Mouse (Mus musculus) neural tube, embryonic 11.5 days (tissue): Measurements from ENCODE around the gene Ssb. TPM values are rescaled to one million over a fixed set of nuclear protein-coding genes. Genes with fewer than 3 reads are reported as not detected.

Source experiments
- ATAC-seq: fragments of 200-750 bp; cut with Nextera tagmentation; 2 replicates; pipeline ENCODE4 v1.8.0; 2017; ENCODE audit warnings: moderate number of reproducible peaks, mild to moderate bottlenecking, moderate TSS enrichment, moderate library complexity; ENCODE audit not compliant: insufficient read depth, low FRiP score, low TSS enrichment
- DNase-seq: peaks from one replicate; pipeline ENCODE4 v3.0.0-alpha.2; 2015; ENCODE audit warnings: low spot score
- H3K27ac ChIP-seq: fragments of 300-500 bp; sonication (generic); 2 replicates; pipeline ENCODE4 v1.5.1; 2014; ENCODE audit warnings: low read depth, mild to moderate bottlenecking, low read length
- H3K27me3 ChIP-seq: fragments of 300-500 bp; sonication (generic); 2 replicates; pipeline ENCODE4 v1.6.1; 2014; ENCODE audit warnings: mild to moderate bottlenecking, low read length, mixed read lengths; ENCODE audit not compliant: control insufficient read depth, insufficient read depth
- H3K36me3 ChIP-seq: fragments of 300-500 bp; sonication (generic); 2 replicates; pipeline ENCODE4 v1.6.1; 2014; ENCODE audit warnings: mild to moderate bottlenecking, low read length, moderate library complexity, mixed read lengths; ENCODE audit not compliant: control insufficient read depth, insufficient read depth
- H3K4me1 ChIP-seq: fragments of 300-500 bp; sonication (generic); 2 replicates; pipeline ENCODE4 v1.6.1; 2014; ENCODE audit warnings: low read length, mixed read lengths; ENCODE audit not compliant: control insufficient read depth, insufficient read depth
- H3K4me2 ChIP-seq: fragments of 300-500 bp; sonication (generic); 2 replicates; pipeline ENCODE4 v1.6.1; 2014; ENCODE audit warnings: low read depth, mild to moderate bottlenecking, moderate library complexity
- H3K4me3 ChIP-seq: fragments of 300-500 bp; sonication (generic); 2 replicates; pipeline ENCODE4 v1.5.1; 2014; ENCODE audit warnings: low read depth, low read length
- H3K9ac ChIP-seq: fragments of 300-500 bp; sonication (generic); 2 replicates; pipeline ENCODE4 v1.6.1; 2014; ENCODE audit warnings: mild to moderate bottlenecking, low read length
- H3K9me3 ChIP-seq: fragments of 300-500 bp; sonication (generic); 2 replicates; pipeline ENCODE4 v1.6.1; 2016; ENCODE audit warnings: low read length; ENCODE audit not compliant: control insufficient read depth
- WGBS: fragments of 180-500 bp; shearing (Covaris S2); extraction: QIAGEN DNeasy Blood & Tissue Kit; methylation state at CpG from one replicate; pipeline ENCODE4 v1.1.7; 2014; 5-methylcytosine and 5-hydroxymethylcytosine counted together
- polyA plus RNA-seq: library from polyadenylated mRNA; unstranded; fragments of >200 nt; fragmentation: Nextera tagmentation; extraction: Ambion mirVana; gene quantifications from 2 replicates; pipeline ENCODE4 v1.2.1, GENCODE M21; 2014

Gene Ssb
- polyA plus RNA-seq, result 378 and 404 TPM in 2 replicates

- no peaks in the 10 kb centered on the region for H3K36me3 ChIP-seq
- H3K27ac ChIP-seq, result peak within 1 kb of the TSS; percentile 84
- H3K9me3 ChIP-seq, result no peaks in the 10 kb centered on the region
- peak; percentile 89 for ATAC-seq
- WGBS, result under 1% methylated on average over 63 of the region's 66 CpGs
- H3K27me3 ChIP-seq, result no peaks in the 10 kb centered on the region
- peak; percentile 94 for DNase-seq
- H3K4me1 ChIP-seq, result peaks cover 4% of the 10 kb centered on the region
- peak within 1 kb of the TSS; percentile 99 for H3K9ac ChIP-seq
- H3K4me2 ChIP-seq, result peak within 1 kb of the TSS; percentile 75
- peak within 1 kb of the TSS; percentile 99 for H3K4me3 ChIP-seq
Observed at GRCm38 (mm10) chr2:69861485-69862091, at the start of gene Ssb. Gene Ssb (plus strand): TSS chr2:69861562.

- ATAC-seq (no peak), DNase-seq (no peak)
- Histone ChIP-seq H3K27me3 (no peaks in the 10 kb centered on the region), H3K4me3 (no peak overlapping the region), H3K9ac (no peak overlapping the region), H3K36me3 (no peaks in the 10 kb centered on the region), H3K9me3 (no peaks in the 10 kb centered on the region), H3K27ac (no peak overlapping the region), H3K4me2 (no peak overlapping the region), H3K4me1 (no peaks in the 10 kb centered on the region)
- WGBS, result 91% methylated on average over 5 of the region's 5 CpGs
Observed at GRCm38 (mm10) chr2:69816575-69816974, 44.8 kb upstream of the Ssb start.

GRCm38 (mm10) chr2:69818350-69819085 lies 42.8 kb upstream of the Ssb start:
- H3K4me3 ChIP-seq, result no peak overlapping the region
- ATAC-seq (no peak), DNase-seq (no peak)
- 81% methylated on average over 9 of the region's 9 CpGs for WGBS
- no peaks in the 10 kb centered on the region for H3K27me3 ChIP-seq
- no peaks in the 10 kb centered on the region for H3K36me3 ChIP-seq
- no peaks in the 10 kb centered on the region for H3K9me3 ChIP-seq
- no peak overlapping the region for H3K9ac ChIP-seq
- H3K27ac ChIP-seq, result no peak overlapping the region
- H3K4me1 ChIP-seq, result no peaks in the 10 kb centered on the region
- no peak overlapping the region for H3K4me2 ChIP-seq

GRCm38 (mm10) chr2:69820201-69820600 lies 41.2 kb upstream of the Ssb start:
- H3K9me3 ChIP-seq, result no peaks in the 10 kb centered on the region
- no peak for DNase-seq

GRCm38 (mm10) chr2:69821711-69822110 lies 39.7 kb upstream of the Ssb start, which contains the start of gene Klhl23:
Gene Klhl23 (plus strand): TSS chr2:69821944.
- Histone ChIP-seq H3K36me3 (peaks cover 2% of the 10 kb centered on the region; the same call in 1 of the 2 replicates), H3K9ac (peak within 1 kb of the TSS; percentile 92), H3K27ac (peak within 1 kb of the TSS; percentile 88), H3K4me2 (peak within 1 kb of the TSS; percentile 87), H3K4me3 (peak within 1 kb of the TSS; percentile 83), H3K4me1 (no peaks in the 10 kb centered on the region; the same call in 1 of the 2 replicates), H3K27me3 (no peaks in the 10 kb centered on the region), H3K9me3 (no peaks in the 10 kb centered on the region)
- DNase-seq (no peak), ATAC-seq (no peak)
- 26% methylated on average over 8 of the region's 8 CpGs for WGBS

More at GRCm38 (mm10) chr2:69820201-69820600, 41.2 kb upstream of the Ssb start:
- Histone ChIP-seq H3K27me3 (no peaks in the 10 kb centered on the region), H3K9ac (no peak overlapping the region), H3K36me3 (no peaks in the 10 kb centered on the region), H3K27ac (no peak overlapping the region), H3K4me3 (no peak overlapping the region), H3K4me2 (no peak overlapping the region), H3K4me1 (no peaks in the 10 kb centered on the region)
- no peak for ATAC-seq
- 79% methylated on average over 1 of the region's 1 CpGs for WGBS

- Histone ChIP-seq H3K4me2 (peak overlapping the region; percentile 87), H3K27me3 (no peaks in the 10 kb centered on the region)
- under 1% methylated on average over 68 of the region's 80 CpGs for WGBS
Observed at GRCm38 (mm10) chr2:69822361-69823128, 38.8 kb upstream of the Ssb start.

GRCm38 (mm10) chr2:69823129-69823677 lies 38.2 kb upstream of the Ssb start:
- WGBS, result 3% methylated on average over 38 of the region's 45 CpGs
- H3K4me1 ChIP-seq, result no peaks in the 10 kb centered on the region; the same call in 1 of the 2 replicates

More at GRCm38 (mm10) chr2:69822361-69823128, 38.8 kb upstream of the Ssb start:
- peak; percentile 73 for DNase-seq
- Histone ChIP-seq H3K36me3 (peaks cover 2% of the 10 kb centered on the region; the same call in 1 of the 2 replicates), H3K4me3 (peak overlapping the region; percentile 83), H3K4me1 (no peaks in the 10 kb centered on the region; the same call in 1 of the 2 replicates), H3K9ac (peak overlapping the region; percentile 92), H3K9me3 (no peaks in the 10 kb centered on the region), H3K27ac (peak overlapping the region; percentile 88)
- peak; percentile 79 for ATAC-seq

GRCm38 (mm10) chr2:69825898-69826297 lies 35.5 kb upstream of the Ssb start:
- Histone ChIP-seq H3K4me3 (no peak overlapping the region), H3K36me3 (peaks cover 2% of the 10 kb centered on the region; the same call in 1 of the 2 replicates), H3K27ac (no peak overlapping the region), H3K9ac (no peak overlapping the region), H3K9me3 (no peaks in the 10 kb centered on the region), H3K4me2 (no peak overlapping the region), H3K4me1 (no peaks in the 10 kb centered on the region; the same call in 1 of the 2 replicates), H3K27me3 (no peaks in the 10 kb centered on the region)
- WGBS, result 85% methylated on average over 10 of the region's 10 CpGs
- ATAC-seq, result no peak
- DNase-seq, result no peak

More at GRCm38 (mm10) chr2:69823129-69823677, 38.2 kb upstream of the Ssb start:
- Histone ChIP-seq H3K27me3 (no peaks in the 10 kb centered on the region), H3K36me3 (peaks cover 2% of the 10 kb centered on the region; the same call in 1 of the 2 replicates), H3K9ac (peak overlapping the region; percentile 92), H3K27ac (peak overlapping the region; percentile 88), H3K4me3 (peak overlapping the region; percentile 83), H3K4me2 (peak overlapping the region; percentile 87), H3K9me3 (no peaks in the 10 kb centered on the region)
- ATAC-seq (peak; percentile 70), DNase-seq (peak; percentile 69)
